Mouse (Mus musculus) olfactory bulb, adult 2 months (tissue): Measurements from ENCODE around the gene 4930426L09Rik.

Experiments
- CTCF ChIP-seq: fragments of 200-500 bp; IDR thresholded peaks from 2 replicates; pipeline ENCODE4 v1.5.1; 2012; ENCODE audit warnings: low read depth, mild to moderate bottlenecking, low read length, moderate library complexity; ENCODE audit not compliant: insufficient read depth
- POLR2A ChIP-seq: fragments of 200-500 bp; IDR thresholded peaks from 2 replicates; pipeline ENCODE4 v1.6.1; 2012; ENCODE audit warnings: mild to moderate bottlenecking, low read depth, low read length, moderate library complexity; ENCODE audit not compliant: insufficient read depth

DNA sequence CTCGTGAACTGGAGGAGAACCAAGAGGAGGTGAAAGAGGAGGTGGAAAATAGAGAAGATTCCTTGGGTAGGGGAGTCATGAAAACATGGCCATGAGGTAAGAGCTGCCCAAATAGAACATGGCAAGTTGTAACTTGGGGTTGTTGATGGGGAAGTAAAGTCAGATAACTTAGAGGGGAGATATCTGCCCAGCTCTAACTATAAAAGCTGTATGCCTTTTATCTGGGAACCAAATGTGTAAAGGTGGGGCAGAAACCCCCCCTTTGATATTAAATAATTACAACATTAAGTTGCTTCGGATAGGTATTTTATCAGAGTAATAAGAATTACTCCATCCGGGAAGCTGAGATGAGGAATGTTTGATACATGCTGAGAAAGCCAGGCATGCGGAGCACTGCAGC is 19.1 kb upstream of the 4930426L09Rik start:
- TF ChIP-seq CTCF (no peak), POLR2A (no peak)
